Mouse (Mus musculus) olfactory bulb, adult 2 months (tissue): ENCODE measurements around the gene Ints6. TPM values are rescaled to one million over a fixed set of nuclear protein-coding genes. Genes with fewer than 3 reads are reported as not detected.

Experiments
- H3K27ac ChIP-seq: fragments of 200-500 bp; 2 replicates; pipeline ENCODE4 v1.5.1; 2012; ENCODE audit warnings: low read depth, low read length; ENCODE audit not compliant: insufficient read depth
- H3K4me1 ChIP-seq: fragments of 200-500 bp; 2 replicates; pipeline ENCODE4 v1.6.1; 2012; ENCODE audit warnings: low read length; ENCODE audit not compliant: control insufficient read depth, insufficient read depth
- H3K4me3 ChIP-seq: fragments of 200-500 bp; 2 replicates; pipeline ENCODE4 v1.5.1; 2012; ENCODE audit warnings: mild to moderate bottlenecking, low read depth, low read length, moderate library complexity; ENCODE audit not compliant: insufficient read depth
- CTCF ChIP-seq: fragments of 200-500 bp; IDR thresholded peaks from 2 replicates; pipeline ENCODE4 v1.5.1; 2012; ENCODE audit warnings: low read depth, mild to moderate bottlenecking, low read length, moderate library complexity; ENCODE audit not compliant: insufficient read depth
- POLR2A ChIP-seq: fragments of 200-500 bp; IDR thresholded peaks from 2 replicates; pipeline ENCODE4 v1.6.1; 2012; ENCODE audit warnings: mild to moderate bottlenecking, low read depth, low read length, moderate library complexity; ENCODE audit not compliant: insufficient read depth
- WGBS: fragments of 180-500 bp; shearing (Covaris S2); methylation state at CpG from one replicate; pipeline ENCODE4 v1.1.7; 2018; 5-methylcytosine and 5-hydroxymethylcytosine counted together
- polyA plus RNA-seq: library from polyadenylated mRNA; stranded (reverse); fragments of >200 nt; gene quantifications from 2 replicates; pipeline ENCODE4 v1.2.4, GENCODE M21; 2012; ENCODE audit warnings: low replicate concordance; ENCODE audit not compliant: missing spikeins, insufficient read depth, insufficient read length

Ints6 gene
- polyA plus RNA-seq, 1 experiment, result not detected

- Histone ChIP-seq H3K4me3 (no peak overlapping the region), H3K27ac (no peak overlapping the region), H3K4me1 (no peaks in the 10 kb centered on the region)
- WGBS, result 87% methylated on average over 5 of the region's 5 CpGs
- TF ChIP-seq POLR2A, result no peak
- TF ChIP-seq CTCF, result no peak
Measured at GRCm38 (mm10) chr14:62782981-62783380, 22.0 kb upstream of the Ints6 start.

- Histone ChIP-seq H3K27ac (no peak overlapping the region), H3K4me3 (no peak overlapping the region), H3K4me1 (no peaks in the 10 kb centered on the region)
- 91% methylated on average over 9 of the region's 9 CpGs for WGBS
- TF ChIP-seq CTCF (no peak), POLR2A (no peak)
Measured at GRCm38 (mm10) chr14:62780520-62781316, 19.7 kb upstream of the Ints6 start.

DNA sequence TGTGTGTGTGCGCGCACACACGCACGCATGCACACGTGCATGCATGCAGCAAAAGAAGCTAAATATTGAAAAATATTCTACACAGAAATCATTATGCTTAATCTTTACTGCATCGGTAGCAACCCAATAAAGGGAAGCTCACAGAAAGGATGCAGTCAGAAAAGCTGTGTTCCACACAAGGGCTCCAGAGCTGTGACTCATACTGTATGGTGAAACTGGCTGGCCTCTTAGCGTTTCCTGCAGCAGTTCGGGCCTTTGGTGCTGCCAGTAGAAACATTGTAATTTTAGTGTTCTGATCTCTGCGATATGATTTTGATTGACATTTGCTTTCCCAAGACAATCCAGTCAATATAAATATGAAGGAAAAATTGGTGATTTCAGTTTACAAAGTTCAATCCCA lies 17.1 kb upstream of the Ints6 start:
- TF ChIP-seq POLR2A (no peak), CTCF (no peak)
- 85% methylated on average over 9 of the region's 9 CpGs for WGBS
- Histone ChIP-seq H3K4me1 (no peaks in the 10 kb centered on the region), H3K4me3 (no peak overlapping the region), H3K27ac (no peak overlapping the region)

- no peak overlapping the region for H3K4me3 ChIP-seq
- no peak overlapping the region for H3K27ac ChIP-seq
- no peaks in the 10 kb centered on the region for H3K4me1 ChIP-seq
- TF ChIP-seq POLR2A (no peak), CTCF (no peak)
- 87% methylated on average over 3 of the region's 3 CpGs for WGBS
Measured at GRCm38 (mm10) chr14:62775034-62775433, 14.1 kb upstream of the Ints6 start.

DNA sequence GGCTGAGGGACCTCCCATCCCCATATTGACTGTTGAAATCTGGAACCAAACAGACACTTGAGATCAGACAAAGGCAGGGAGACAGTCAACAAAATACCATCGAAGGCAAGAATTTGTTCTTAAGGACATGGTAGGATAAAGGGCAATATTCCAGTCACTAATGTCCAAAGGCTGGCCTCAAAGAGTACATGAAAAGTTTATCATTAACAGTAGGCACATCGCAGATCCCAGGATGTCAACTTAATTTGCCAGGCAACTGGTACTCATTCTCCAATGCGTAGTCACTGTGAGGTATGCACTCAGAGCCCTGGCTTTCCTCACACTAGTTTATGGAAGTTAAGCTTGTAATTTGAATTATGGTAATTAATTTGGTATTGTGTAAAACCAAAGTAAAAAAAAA lies 13.3 kb upstream of the Ints6 start:
- H3K27ac ChIP-seq, result no peak overlapping the region
- no peak overlapping the region for H3K4me3 ChIP-seq
- 94% methylated on average over 3 of the region's 3 CpGs for WGBS
- TF ChIP-seq POLR2A (no peak), CTCF (no peak)
- H3K4me1 ChIP-seq, result no peaks in the 10 kb centered on the region

DNA sequence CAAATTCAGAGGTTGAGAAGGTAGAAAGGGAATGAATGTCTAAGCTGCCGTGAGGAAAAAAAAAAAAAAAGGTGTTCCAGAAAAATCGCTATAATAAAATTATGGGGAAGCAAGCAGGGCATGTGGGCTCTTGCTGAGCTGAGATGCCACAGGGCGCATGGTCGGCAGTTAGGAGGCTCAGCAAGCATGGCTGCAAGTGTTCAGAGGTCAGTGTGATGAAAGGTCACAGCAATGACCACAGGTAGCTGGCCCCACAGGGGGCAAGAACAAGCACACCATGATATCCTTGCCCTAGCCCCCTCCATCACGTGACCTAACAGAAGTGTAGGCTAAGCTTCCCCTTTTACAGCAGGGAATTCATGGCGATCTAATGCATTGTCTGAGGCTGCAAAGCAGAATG lies 12.8 kb upstream of the Ints6 start:
- TF ChIP-seq POLR2A, result no peak
- Histone ChIP-seq H3K4me3 (no peak overlapping the region), H3K4me1 (no peaks in the 10 kb centered on the region), H3K27ac (no peak overlapping the region)
- 89% methylated on average over 6 of the region's 6 CpGs for WGBS

DNA sequence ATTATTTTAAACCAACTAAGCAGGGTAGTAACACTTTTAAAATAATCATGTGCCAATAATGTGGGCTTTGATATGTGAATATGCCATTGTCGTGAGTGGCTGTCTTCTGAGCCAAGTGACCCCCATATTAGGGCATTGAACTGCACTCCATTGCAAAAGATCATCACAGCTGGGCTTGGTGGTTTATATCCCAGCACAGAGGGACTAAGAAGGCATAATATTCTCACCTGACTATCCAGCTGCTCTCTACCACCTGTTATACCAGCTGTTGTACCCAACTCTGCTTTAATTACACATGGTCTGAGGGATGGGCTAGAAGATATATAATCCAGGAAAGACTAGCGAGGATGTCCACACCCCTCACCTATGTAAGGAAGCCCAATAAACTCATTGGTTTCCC lies 4.4 kb upstream of the Ints6 start:
- no peak for TF ChIP-seq POLR2A
- no peak for TF ChIP-seq CTCF
- Histone ChIP-seq H3K4me3 (no peak overlapping the region), H3K27ac (no peak overlapping the region), H3K4me1 (no peaks in the 10 kb centered on the region)
- WGBS, result 85% methylated on average over 2 of the region's 2 CpGs

DNA sequence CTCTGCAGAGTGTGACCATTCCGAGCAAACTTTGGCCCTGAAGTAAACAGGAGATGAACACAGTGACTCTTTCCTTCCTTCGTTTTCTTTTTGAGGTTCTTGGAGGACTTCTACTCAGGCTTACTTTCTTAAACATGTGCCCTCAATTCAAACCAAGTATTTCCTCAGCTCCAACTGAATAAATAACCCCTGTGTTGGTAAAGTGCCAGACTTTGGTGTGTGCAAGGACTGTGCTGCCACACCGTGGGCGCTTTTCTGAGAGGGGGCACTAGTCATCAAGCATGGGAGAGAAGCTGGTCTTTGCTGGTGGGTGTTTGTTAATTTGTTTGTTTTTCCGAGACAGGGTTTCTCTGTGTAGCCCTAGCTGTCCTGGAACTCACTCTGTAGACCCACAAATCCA lies 3.4 kb upstream of the Ints6 start:
- H3K4me3 ChIP-seq, result no peak overlapping the region
- WGBS, result 41% methylated on average over 5 of the region's 5 CpGs
- TF ChIP-seq CTCF (no peak), POLR2A (no peak)

GRCm38 (mm10) chr14:62761943-62762342 lies 974 bp upstream of the Ints6 start:
- H3K27ac ChIP-seq, result peak overlapping the region; percentile 94
- 2% methylated on average over 11 of the region's 11 CpGs for WGBS
- H3K4me3 ChIP-seq, result peak overlapping the region; percentile 85

More for the DNA sequence above, 3.4 kb upstream of the Ints6 start:
- Histone ChIP-seq H3K4me1 (peaks cover 2% of the 10 kb centered on the region; the same call in 1 of the 2 replicates), H3K27ac (no peak overlapping the region)

More at GRCm38 (mm10) chr14:62761943-62762342, 974 bp upstream of the Ints6 start:
- TF ChIP-seq POLR2A (no peak), CTCF (no peak)
- peaks cover 2% of the 10 kb centered on the region; the same call in 1 of the 2 replicates for H3K4me1 ChIP-seq
